Mouse (Mus musculus): ENCODE data around the gene Commd1. TPM values are rescaled to one million over a fixed set of nuclear protein-coding genes. Genes with fewer than 3 reads are reported as not detected.

The Commd1 gene
- total and polyA plus RNA-seq, 3 experiments: 102 to 113 TPM; not detected in 1

GRCm38 (mm10) chr11:22971835-22972709, 10.1 kb downstream of the Commd1 start, which contains the start of gene Zrsr1 (continued):
- TF ChIP-seq ZC3H11A (IDR thresholded peaks at IDR 0.05; ENCODE audit: low read depth, low read length): no peak
- no peak; the same call in 1 of the 2 replicates for TF ChIP-seq RCOR1 (IDR thresholded peaks at IDR 0.05; ENCODE audit: low read depth, low read length)
- peak; percentile 77 for TF ChIP-seq ZMIZ1 (IDR thresholded peaks at IDR 0.05; ENCODE audit: low read depth, low read length)
- TF ChIP-seq MEF2A (IDR thresholded peaks at IDR 0.05; ENCODE audit: extremely low read depth, insufficient replicate concordance, low read depth, low read length, poor library complexity, severe bottlenecking): 0 out of 2 replicates have a peak, but pooled peaks have one; percentile 22
- no peak for TF ChIP-seq MAFK (IDR thresholded peaks at IDR 0.05; ENCODE audit: borderline replicate concordance, low read depth, low read length)
- no peak for TF ChIP-seq SMC3 (IDR thresholded peaks at IDR 0.05; ENCODE audit: low read depth, low read length)
- peak; percentile 86 for TF ChIP-seq TBP (IDR thresholded peaks at IDR 0.05; ENCODE audit: low read depth, low read length)
- TF ChIP-seq CHD2 (IDR thresholded peaks at IDR 0.05; ENCODE audit: low read length): no peak
- TF ChIP-seq GABPA (IDR thresholded peaks at IDR 0.05; ENCODE audit: low read depth, low read length): no peak
- TF ChIP-seq MAX (IDR thresholded peaks at IDR 0.05; ENCODE audit: low read length): peak; percentile 68; the same call in 1 of the 2 replicates

GRCm38 (mm10) chr11:22970546-22970945, 11.6 kb downstream of the Commd1 start:
- H3K4me3 ChIP-seq (ENCODE audit: control insufficient read depth in 1 of 2, insufficient read depth in 1 of 2, low read depth in 2 of 2, low read length in 2 of 2): no peak overlapping the region
- DNase-seq (ENCODE audit: low read depth, low spot score): no peak
- TF ChIP-seq CTCF (IDR thresholded peaks at IDR 0.05 in 2 of 3, conservative IDR thresholded peaks at IDR 0.05 in 1 of 3; ENCODE audit: control insufficient read depth in 1 of 3, insufficient read depth in 1 of 3, low read depth in 2 of 3, low read length in 3 of 3, poor library complexity in 1 of 3, severe bottlenecking in 1 of 3): no peak
- no peak for TF ChIP-seq TCF12 (IDR thresholded peaks at IDR 0.05; ENCODE audit: low read depth, low read length)
- no peak for TF ChIP-seq RAD21 (IDR thresholded peaks at IDR 0.05; ENCODE audit: low read depth, low read length)
- TF ChIP-seq ZC3H11A (IDR thresholded peaks at IDR 0.05; ENCODE audit: low read depth, low read length): no peak
- no peak for TF ChIP-seq POLR2A (IDR thresholded peaks at IDR 0.05; ENCODE audit: control insufficient read depth in 1 of 2, insufficient read depth in 1 of 2, low read depth in 1 of 2, low read length in 2 of 2, poor library complexity in 1 of 2)
- no peak overlapping the region for H3K9ac ChIP-seq (ENCODE audit: control insufficient read depth, low read depth, low read length, poor library complexity, severe bottlenecking)
- H3K9me3 ChIP-seq (replicated peaks; ENCODE audit: insufficient read depth, low read length): no peaks in the 10 kb centered on the region
- H3K79me2 ChIP-seq (ENCODE audit: control insufficient read depth, insufficient read depth, low read length, poor library complexity): peaks cover 27% of the 10 kb centered on the region
- H3K36me3 ChIP-seq (ENCODE audit: control insufficient read depth in 1 of 2, insufficient read depth in 2 of 2, low read length in 2 of 2): peaks cover 0 to 6% of the 10 kb centered on the region in 2 experiments; a peak in 3 of 4 replicates
- no peaks in the 10 kb centered on the region for H3K27me3 ChIP-seq (ENCODE audit: control insufficient read depth in 1 of 2, insufficient read depth in 2 of 2, low read length in 2 of 2)
- no peak overlapping the region; the same call in 1 of the 2 replicates for H3K27ac ChIP-seq (ENCODE audit: control insufficient read depth, low read depth, low read length)
- peaks cover 0 to 6% of the 10 kb centered on the region in 2 experiments; a peak in 2 of 4 replicates for H3K4me1 ChIP-seq (ENCODE audit: control insufficient read depth in 1 of 2, insufficient read depth in 2 of 2, low read length in 2 of 2)

- TF ChIP-seq ZC3H11A (IDR thresholded peaks at IDR 0.05; ENCODE audit: low read depth, low read length) (peak; percentile 84), HCFC1 (IDR thresholded peaks at IDR 0.05; ENCODE audit: low read depth, low read length) (0 out of 2 replicates have a peak, but pooled peaks have one; percentile 15), SMC3 (IDR thresholded peaks at IDR 0.05; ENCODE audit: low read depth, low read length) (peak; percentile 80), MAX (IDR thresholded peaks at IDR 0.05; ENCODE audit: low read length) (no peak), RAD21 (IDR thresholded peaks at IDR 0.05; ENCODE audit: low read depth, low read length) (peak; percentile 94), CTCF (IDR thresholded peaks at IDR 0.05 in 2 of 3, conservative IDR thresholded peaks at IDR 0.05 in 1 of 3; ENCODE audit: control insufficient read depth in 1 of 3, insufficient read depth in 1 of 3, low read depth in 2 of 3, low read length in 3 of 3, poor library complexity in 1 of 3, severe bottlenecking in 1 of 3) (peak in 2 of 3 experiments; percentile 83 to 85; a peak in 4 of 6 replicates), SIN3A (IDR thresholded peaks at IDR 0.05; ENCODE audit: low read length) (peak; percentile 54; the same call in 1 of the 2 replicates), MEF2A (IDR thresholded peaks at IDR 0.05; ENCODE audit: extremely low read depth, insufficient replicate concordance, low read depth, low read length, poor library complexity, severe bottlenecking) (no peak)
- Histone ChIP-seq H3K4me1 (ENCODE audit: control insufficient read depth in 1 of 2, insufficient read depth in 2 of 2, low read length in 2 of 2) (peaks cover 0 to 4% of the 10 kb centered on the region in 2 experiments; a peak in 1 of 4 replicates), H3K27ac (ENCODE audit: control insufficient read depth, low read depth, low read length) (no peak overlapping the region), H3K27me3 (ENCODE audit: control insufficient read depth in 1 of 2, insufficient read depth in 2 of 2, low read length in 2 of 2) (no peaks in the 10 kb centered on the region), H3K9me3 (replicated peaks; ENCODE audit: insufficient read depth, low read length) (no peaks in the 10 kb centered on the region), H3K79me2 (ENCODE audit: control insufficient read depth, insufficient read depth, low read length, poor library complexity) (peaks cover 21% of the 10 kb centered on the region), H3K36me3 (ENCODE audit: control insufficient read depth in 1 of 2, insufficient read depth in 2 of 2, low read length in 2 of 2) (peaks cover 0 to 7% of the 10 kb centered on the region in 2 experiments; a peak in 1 of 4 replicates), H3K9ac (ENCODE audit: control insufficient read depth, low read depth, low read length, poor library complexity, severe bottlenecking) (no peak overlapping the region; the same call in 1 of the 2 replicates), H3K4me3 (ENCODE audit: control insufficient read depth in 1 of 2, insufficient read depth in 1 of 2, low read depth in 2 of 2, low read length in 2 of 2) (no peak overlapping the region)
- DNase-seq (ENCODE audit: low read depth, low spot score): peak; percentile 83
Measured at GRCm38 (mm10) chr11:22969486-22969885, 12.7 kb downstream of the Commd1 start.
